Mouse (Mus musculus) embryonic stem cell, embryonic (primary cell): ENCODE measurements around the gene Ptprm.

Experiments
- CTCF ChIA-PET, 4 experiments: fragments of 300-600 bp in 2 of 4; fragments of 350-600 bp in 2 of 4; sonication (Branson Sonifier 250); formaldehyde crosslinking; loops; one replicate each; lab custom pipeline; 2022; ENCODE audit warnings: inconsistent platforms in 2 of 4; lab: Charles Lee
- POLR2A ChIA-PET, 4 experiments: fragments of 300-600 bp in 2 of 4; fragments of 350-600 bp in 2 of 4; sonication (Branson Sonifier 250); formaldehyde crosslinking; loops; one replicate each; lab custom pipeline; 2022; ENCODE audit warnings: antibody characterized with exemption in 4 of 4, inconsistent platforms in 1 of 4; lab: Charles Lee

Gene Ptprm

DNA sequence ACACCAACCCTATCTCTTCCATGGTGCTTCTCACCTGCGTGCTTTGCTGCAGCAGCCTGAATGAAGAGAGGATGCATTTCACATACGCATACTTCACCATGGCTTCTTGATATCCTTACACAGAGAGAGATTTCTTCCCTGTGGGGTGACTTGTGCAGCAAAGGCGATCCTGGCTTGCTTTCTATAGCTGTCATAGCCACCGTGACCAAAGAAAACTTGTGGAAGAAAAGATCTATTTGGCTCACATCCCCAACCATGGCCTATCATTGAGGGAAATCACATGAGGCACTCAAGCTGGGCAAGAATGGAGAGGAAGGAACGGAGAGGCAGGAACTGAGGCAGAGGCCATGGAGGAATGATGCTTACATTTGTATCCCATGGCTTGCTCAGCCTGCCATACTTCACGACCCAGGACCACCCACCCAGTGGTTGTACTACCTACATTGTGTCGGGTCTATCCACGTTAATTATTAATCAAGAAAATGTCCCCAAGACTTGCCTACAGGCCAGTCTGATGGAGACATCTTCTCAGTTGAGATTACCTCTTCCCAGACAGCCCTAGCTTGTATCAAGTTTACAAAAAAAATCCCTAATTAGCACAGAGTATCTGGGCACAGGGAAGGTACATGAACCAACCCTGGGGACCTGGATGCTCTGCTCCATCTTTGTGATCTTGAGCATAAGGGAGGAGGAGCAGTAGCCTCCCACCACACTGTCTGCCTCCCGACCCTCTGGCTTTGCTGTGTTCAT is 641.6 kb downstream of the Ptprm start:
- ChIA-PET CTCF (interaction anchor here in 1 of 4 experiments (1.1 kb wide), 1 partner anchor 873 kb away, joined by 3 read pairs; no protein-coding TSS in a partner anchor), POLR2A (no interaction called here)

DNA sequence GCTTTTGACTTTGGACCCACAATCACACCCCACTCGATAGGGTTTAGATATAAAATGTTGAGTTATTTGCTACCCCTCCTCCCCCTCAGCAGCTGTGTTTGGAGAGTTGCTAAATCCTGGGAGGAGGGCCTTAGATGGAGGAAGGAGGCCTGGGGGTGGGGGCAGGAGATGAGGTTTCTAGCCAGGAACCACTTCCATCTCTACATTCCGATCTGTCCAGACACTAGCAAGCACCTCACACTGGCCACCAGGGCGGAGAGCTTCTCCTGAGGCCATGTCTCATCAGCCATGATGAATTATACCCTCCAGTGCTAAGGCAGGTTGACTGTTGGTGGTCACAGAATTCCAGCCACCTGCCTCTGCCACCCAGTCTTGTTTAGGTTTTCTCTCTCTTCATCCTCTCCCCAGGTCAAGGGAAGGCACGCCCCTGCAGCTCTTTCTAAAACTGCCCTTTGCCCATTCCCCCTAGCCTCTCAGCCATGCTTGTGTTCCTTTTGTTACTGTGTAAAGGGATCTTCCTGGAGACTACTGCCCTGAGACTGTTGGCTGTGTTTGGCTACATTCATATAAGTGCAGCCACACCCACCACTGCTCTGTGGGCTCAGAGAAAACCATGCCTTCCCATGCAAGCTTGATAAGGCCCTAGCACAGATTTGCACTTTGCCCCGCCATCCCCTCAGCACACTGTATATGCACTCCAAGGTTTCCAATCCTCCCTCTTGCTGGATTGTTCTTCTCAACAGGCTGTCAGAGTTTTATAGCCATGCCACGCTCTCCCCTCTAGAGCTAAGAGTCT is 642.8 kb downstream of the Ptprm start:
- POLR2A ChIA-PET, result no interaction called here

GRCm38 (mm10) chr17:66710568-66710967 is 643.7 kb downstream of the Ptprm start:
- ChIA-PET CTCF (interaction anchor here in 2 of 4 experiments (0.6 to 0.9 kb wide), 2 partner anchors 10 to 28 kb away, joined by 3 to 6 read pairs; no protein-coding TSS in a partner anchor), POLR2A (no interaction called here)

More for the DNA sequence above, 642.8 kb downstream of the Ptprm start:
- CTCF ChIA-PET, result interaction anchor here in 2 of 4 experiments (0.5 to 1.3 kb wide), 5 partner anchors 9 to 703 kb away, joined by 3 to 6 read pairs (median 3); no protein-coding TSS in a partner anchor

DNA sequence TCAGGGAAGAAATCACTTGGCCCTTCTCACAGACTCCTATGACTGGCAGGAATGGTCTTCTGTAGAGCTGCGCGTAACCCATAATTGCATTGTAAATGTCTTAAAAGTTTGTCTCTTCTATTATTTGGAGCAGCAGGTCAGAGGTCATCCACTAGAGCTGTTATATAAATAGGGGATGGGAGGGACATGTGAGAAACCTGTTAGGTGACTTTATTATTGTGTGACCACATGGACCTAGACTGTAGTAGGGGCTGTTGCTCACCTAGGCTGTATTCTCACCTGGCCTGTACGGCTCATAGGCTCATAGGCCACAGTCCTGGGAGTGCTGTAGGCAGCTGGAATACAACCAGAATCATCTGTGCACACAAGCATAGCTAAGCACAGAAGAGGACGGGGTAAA is 645.5 kb downstream of the Ptprm start:
- POLR2A ChIA-PET, result interaction anchor here in 2 of 4 experiments (0.6 kb wide), 2 partner anchors 35 to 1496 kb away, joined by 4 to 5 read pairs; no protein-coding TSS in a partner anchor
- CTCF ChIA-PET, result interaction anchor here in 1 of 4 experiments (1.3 kb wide), 1 partner anchor 28 kb away, joined by 3 read pairs; no protein-coding TSS in a partner anchor

- POLR2A ChIA-PET, result no interaction called here
- CTCF ChIA-PET, result no interaction called here
Observed at GRCm38 (mm10) chr17:66707684-66708083, 646.6 kb downstream of the Ptprm start.

GRCm38 (mm10) chr17:66701358-66702184 is 652.7 kb downstream of the Ptprm start:
- CTCF ChIA-PET, result interaction anchor here in 2 of 4 experiments (0.6 to 1.5 kb wide), 2 partner anchors 21 to 1016 kb away, joined by 4 to 6 read pairs; no protein-coding TSS in a partner anchor

DNA sequence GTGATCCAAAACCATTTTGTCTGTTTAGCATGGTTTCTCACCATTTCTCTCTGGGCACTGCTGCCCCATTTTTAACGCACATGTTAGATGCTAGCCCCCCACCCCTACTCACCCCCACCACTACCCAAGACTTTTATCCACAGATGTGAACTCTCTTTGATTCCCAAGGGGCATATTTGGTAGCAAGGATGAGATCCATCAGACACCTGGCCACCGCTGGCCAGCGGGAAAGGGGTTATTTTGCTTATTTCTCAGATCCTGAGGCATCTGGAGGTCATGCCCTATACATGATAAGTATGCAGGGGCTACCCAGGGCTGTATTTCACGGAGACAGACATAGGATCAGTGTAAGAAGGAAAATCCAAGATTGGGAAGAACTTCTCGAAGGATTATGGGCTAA is 654.4 kb downstream of the Ptprm start:
- POLR2A ChIA-PET, result no interaction called here
- CTCF ChIA-PET, result no interaction called here

More at GRCm38 (mm10) chr17:66701358-66702184, 652.7 kb downstream of the Ptprm start:
- POLR2A ChIA-PET, result no interaction called here

DNA sequence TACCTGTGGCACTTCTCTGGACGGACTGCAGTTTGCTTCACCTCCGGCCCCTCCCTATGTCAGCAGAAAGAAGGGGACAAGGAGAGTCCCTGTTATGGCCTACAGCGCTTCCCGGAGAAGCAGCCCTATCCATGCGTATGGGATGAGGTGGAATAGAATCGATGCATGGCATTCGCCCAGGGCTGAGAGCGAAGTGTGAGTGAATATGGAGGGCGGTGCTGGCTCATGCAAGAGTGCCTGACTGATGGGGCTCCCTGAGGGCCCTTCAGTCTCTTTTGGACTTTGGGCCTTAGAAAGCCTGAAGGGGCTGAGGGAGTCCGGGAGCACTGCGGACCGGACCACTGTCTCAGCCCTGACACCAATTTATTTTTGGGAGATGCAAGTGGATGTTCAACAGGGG is 656.6 kb downstream of the Ptprm start:
- ChIA-PET CTCF (interaction anchor here in 1 of 4 experiments (0.5 kb wide), 1 partner anchor 352 kb away, joined by 7 read pairs; no protein-coding TSS in a partner anchor), POLR2A (no interaction called here)

DNA sequence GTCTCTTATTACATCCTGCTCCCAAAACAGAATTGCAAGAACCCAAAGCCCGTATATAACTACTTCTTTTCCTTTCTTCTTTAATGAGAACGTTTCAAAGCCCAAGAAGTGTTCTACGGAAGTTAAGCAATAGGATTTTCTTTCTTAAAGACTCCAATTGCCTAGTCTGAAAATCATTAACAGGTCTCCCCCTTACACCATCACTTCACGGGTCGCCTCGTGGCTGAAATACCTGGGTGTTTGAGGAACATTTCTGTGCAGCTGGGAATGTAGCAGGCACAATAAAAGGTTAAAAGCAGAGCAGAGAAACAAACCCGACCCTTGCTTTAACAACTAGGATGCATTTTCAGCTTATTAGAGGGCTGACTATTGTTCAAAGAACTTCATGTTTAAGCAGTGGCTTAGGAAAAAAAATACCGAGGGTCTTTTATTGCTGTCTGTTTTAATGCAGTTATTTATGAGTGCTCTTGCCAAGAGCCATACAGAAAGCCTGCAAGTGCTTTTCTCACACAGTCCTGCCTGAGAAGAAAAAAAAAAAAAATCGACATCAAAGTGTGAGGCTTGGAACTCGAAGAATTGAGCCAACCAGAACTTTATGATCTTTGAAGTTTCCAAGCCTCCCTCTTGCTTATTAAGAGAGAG is 657.6 kb downstream of the Ptprm start:
- POLR2A ChIA-PET, result no interaction called here
- CTCF ChIA-PET, result no interaction called here

DNA sequence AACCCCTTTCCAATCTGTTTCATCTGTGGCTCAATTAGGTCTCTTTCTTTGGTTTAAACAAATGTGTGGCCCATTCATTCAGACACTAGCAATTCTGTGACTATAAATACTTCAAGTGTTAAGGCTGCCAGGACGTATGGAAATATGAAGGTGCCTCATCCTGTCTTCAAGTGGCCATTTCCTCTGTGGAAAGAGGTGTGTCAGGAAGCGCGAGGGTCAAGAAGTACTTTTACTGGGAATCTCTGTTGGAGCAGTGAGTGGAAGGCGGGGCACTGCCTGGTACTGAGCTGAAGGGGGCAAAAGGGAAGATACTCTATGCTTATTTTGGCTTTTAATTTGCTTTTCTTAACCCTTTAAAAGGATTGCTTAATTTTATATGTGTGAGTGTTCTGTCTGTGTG is 659.9 kb downstream of the Ptprm start:
- CTCF ChIA-PET, result interaction anchor here in 1 of 4 experiments (1.0 to 1.2 kb wide), 2 partner anchors 14 to 61 kb away, joined by 3 to 5 read pairs; no protein-coding TSS in a partner anchor
- POLR2A ChIA-PET, result interaction anchor here in 1 of 4 experiments (0.6 kb wide), 1 partner anchor 1349 kb away, joined by 4 read pairs; no protein-coding TSS in a partner anchor

- POLR2A ChIA-PET, result interaction anchor here in 1 of 4 experiments (0.5 to 0.6 kb wide), 2 partner anchors 900 to 1350 kb away, joined by 4 read pairs; no protein-coding TSS in a partner anchor
- CTCF ChIA-PET, result interaction anchor here in 2 of 4 experiments (1.0 to 1.2 kb wide), 3 partner anchors 13 to 62 kb away, joined by 3 to 5 read pairs (median 3); no protein-coding TSS in a partner anchor
Observed at GRCm38 (mm10) chr17:66693676-66694304, 660.5 kb downstream of the Ptprm start.

DNA sequence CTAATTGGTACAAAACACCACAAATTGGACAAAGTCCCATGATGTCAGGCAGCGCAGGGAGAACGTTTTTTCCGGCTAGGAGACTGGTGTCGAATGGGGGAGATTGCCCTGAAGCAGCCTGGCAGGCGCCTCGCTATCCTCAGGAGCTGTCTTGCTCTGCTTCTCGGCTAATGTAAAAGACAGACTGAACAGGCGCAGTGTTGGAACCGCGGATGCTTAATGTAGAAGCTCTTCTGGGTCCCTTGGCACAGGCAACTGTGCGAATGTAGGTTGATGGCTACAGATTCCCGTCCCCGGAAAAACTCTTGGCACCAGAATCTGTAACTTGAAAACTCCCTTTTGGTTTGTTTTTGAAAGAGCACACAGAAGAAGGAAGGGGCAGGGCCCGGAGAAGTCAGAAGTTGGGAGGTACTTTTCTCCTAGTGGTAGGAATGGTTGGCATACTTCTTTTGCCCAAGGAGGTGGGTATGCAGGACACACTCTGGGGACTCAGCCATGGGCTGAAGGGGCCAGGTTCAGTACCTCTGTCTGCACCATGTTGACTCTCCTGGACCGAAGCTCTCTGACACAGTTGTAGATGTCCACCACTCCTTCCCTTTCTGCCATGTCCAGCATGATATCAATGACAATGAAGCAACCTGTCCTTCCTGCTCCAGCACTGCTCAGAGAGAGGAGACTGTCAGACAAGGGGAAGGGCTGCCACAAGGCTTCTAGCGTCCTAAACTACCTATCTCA is 661.1 kb downstream of the Ptprm start:
- ChIA-PET POLR2A (no interaction called here), CTCF (interaction anchor here in 1 of 4 experiments (1.2 kb wide), 1 partner anchor 13 kb away, joined by 3 read pairs; no protein-coding TSS in a partner anchor)

- ChIA-PET CTCF (interaction anchor here in 1 of 4 experiments (2.9 kb wide), 1 partner anchor 7 kb away, joined by 10 read pairs; no protein-coding TSS in a partner anchor), POLR2A (no interaction called here)
Observed at GRCm38 (mm10) chr17:66688179-66688578, 666.1 kb downstream of the Ptprm start.

DNA sequence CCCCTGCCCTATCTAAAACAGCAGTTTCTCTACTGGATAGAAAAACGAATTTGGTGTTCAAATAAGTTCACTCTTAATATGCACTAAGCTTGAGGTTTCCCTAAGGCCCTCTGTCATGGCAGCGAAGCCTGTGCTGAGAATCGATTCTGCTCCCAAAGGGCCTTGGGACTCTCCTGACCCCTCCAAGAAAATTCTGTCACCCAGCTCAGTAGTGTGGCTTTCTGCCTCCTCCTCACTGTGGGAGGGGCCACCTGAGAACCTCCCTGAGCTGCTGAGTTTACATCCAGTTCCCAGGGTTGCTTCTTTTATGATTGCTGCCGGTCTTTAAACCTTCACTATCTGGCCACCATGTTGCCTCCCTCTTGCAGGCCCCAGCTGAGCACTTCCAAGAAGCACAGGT is 666.7 kb downstream of the Ptprm start:
- CTCF ChIA-PET, result interaction anchor here in 1 of 4 experiments (0.6 kb wide), 1 partner anchor 118 kb away, joined by 3 read pairs; no protein-coding TSS in a partner anchor
- POLR2A ChIA-PET, result interaction anchor here in 1 of 4 experiments (0.5 kb wide), 1 partner anchor 1028 kb away, joined by 11 read pairs; no protein-coding TSS in a partner anchor

DNA sequence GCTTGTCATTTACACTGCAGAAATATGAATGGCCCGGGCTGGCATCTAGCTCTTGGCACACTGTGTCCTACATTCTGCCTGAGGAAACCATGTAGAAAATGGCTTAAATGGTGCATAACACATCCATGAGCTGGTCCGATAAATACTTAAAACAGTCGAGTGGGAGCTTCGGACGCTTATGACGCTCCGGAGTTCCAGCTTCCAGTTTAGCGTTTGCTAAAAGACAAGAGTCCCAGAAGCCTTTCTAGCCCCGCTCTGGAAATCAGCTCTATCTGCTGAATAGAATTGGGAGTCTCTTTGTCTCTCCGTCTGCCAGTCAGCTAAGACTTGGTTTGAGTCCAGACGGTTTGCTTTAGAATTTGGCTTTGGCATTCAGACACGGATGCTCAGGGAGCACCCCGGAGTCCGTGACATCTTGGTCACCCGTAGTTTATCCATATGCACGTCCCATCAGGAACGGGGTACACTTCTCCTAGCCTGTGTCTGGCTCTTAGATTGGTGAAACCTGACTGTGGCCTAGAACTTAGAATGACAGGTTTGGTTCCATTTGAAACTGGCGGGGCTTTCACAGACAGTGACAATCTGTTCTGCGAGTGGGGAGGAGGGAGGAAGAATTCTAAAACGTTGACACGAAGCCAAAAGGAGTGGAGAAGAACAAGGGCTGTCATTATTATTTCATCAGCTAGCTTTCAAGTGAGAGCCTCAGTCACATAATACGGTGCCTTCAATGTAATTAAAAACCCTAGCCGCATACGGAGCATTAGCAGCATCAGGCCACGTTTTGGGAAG is 667.4 kb downstream of the Ptprm start:
- CTCF ChIA-PET, result interaction anchor here in 1 of 4 experiments (0.6 to 0.7 kb wide), 2 partner anchors 13 to 117 kb away, joined by 3 to 4 read pairs; no protein-coding TSS in a partner anchor
- POLR2A ChIA-PET, result no interaction called here
